Mouse (Mus musculus) urinary bladder, postnatal 4 days (tissue): Measurements from ENCODE around the gene Igsf3.

Experiments used
- DNase-seq, 2 experiments: peaks; one replicate each; pipeline ENCODE4 v3.0.0; 2021 to 2022; ENCODE audit warnings: low spot score in 2 of 2

Igsf3 gene

GRCm38 (mm10) chr3:101372345-101372980 lies 4.4 kb upstream of the Igsf3 start:
- DNase-seq = peak in 1 of 2 experiments; percentile 66

GRCm38 (mm10) chr3:101377256-101378024 lies 557 bp downstream of the Igsf3 start:
- DNase-seq = no peak

GRCm38 (mm10) chr3:101378102-101378501 lies 1.2 kb downstream of the Igsf3 start:
- DNase-seq = no peak

GRCm38 (mm10) chr3:101379789-101380188 lies 2.9 kb downstream of the Igsf3 start:
- DNase-seq = no peak

GRCm38 (mm10) chr3:101381691-101382090 lies 4.8 kb downstream of the Igsf3 start:
- no peak for DNase-seq

- DNase-seq = no peak
These were observed 5.9 kb downstream of the Igsf3 start for GRCm38 (mm10) chr3:101382751-101383150.

- DNase-seq = no peak
These were observed 9.6 kb downstream of the Igsf3 start for GRCm38 (mm10) chr3:101386430-101387016.

GRCm38 (mm10) chr3:101387849-101388248 lies 11.0 kb downstream of the Igsf3 start:
- no peak for DNase-seq

GRCm38 (mm10) chr3:101389566-101389965 lies 12.7 kb downstream of the Igsf3 start:
- DNase-seq = no peak

GRCm38 (mm10) chr3:101390472-101390871 lies 13.6 kb downstream of the Igsf3 start:
- DNase-seq = no peak

- DNase-seq = no peak
These were observed 15.1 kb downstream of the Igsf3 start for GRCm38 (mm10) chr3:101391991-101392390.

- no peak for DNase-seq
These were observed 16.3 kb downstream of the Igsf3 start for GRCm38 (mm10) chr3:101393103-101393644.

- DNase-seq = no peak
These were observed 17.0 kb downstream of the Igsf3 start for GRCm38 (mm10) chr3:101393659-101394539.

- no peak for DNase-seq
These were observed 18.5 kb downstream of the Igsf3 start for GRCm38 (mm10) chr3:101395341-101395740.

- no peak for DNase-seq
These were observed 19.2 kb downstream of the Igsf3 start for GRCm38 (mm10) chr3:101396061-101396460.

GRCm38 (mm10) chr3:101396726-101397263 lies 19.9 kb downstream of the Igsf3 start:
- DNase-seq = no peak

GRCm38 (mm10) chr3:101397422-101397821 lies 20.5 kb downstream of the Igsf3 start:
- DNase-seq = no peak

- DNase-seq = no peak
These were observed 21.3 kb downstream of the Igsf3 start for GRCm38 (mm10) chr3:101398071-101398786.

- no peak for DNase-seq
These were observed 22.0 kb downstream of the Igsf3 start for GRCm38 (mm10) chr3:101398877-101399276.

GRCm38 (mm10) chr3:101401501-101401900 lies 24.6 kb downstream of the Igsf3 start:
- DNase-seq = no peak
